Mouse (Mus musculus): Measurements from ENCODE around the gene Rgs10. TPM values are rescaled to one million over a fixed set of nuclear protein-coding genes. Genes with fewer than 3 reads are reported as not detected.

Rgs10 gene
- total and polyA plus RNA-seq, 3 experiments = 42.3 to 44.7 TPM; not detected in 1

Other genes starting within 250 kb of the Rgs10 start
- 2.9 and 3.1 TPM in 2 replicates for gene Cox6a2, start 212.4 kb downstream of the Rgs10 start, total RNA-seq (2012; rRNA removed)
- gene Cox6a2, start 212.4 kb downstream of the Rgs10 start, polyA plus RNA-seq (2012; ENCODE audit: insufficient read depth in 1 of 2, insufficient read length in 2 of 2, low read depth in 1 of 2, low replicate concordance in 2 of 2, missing spikeins in 1 of 2) = 10 to 100 TPM in 1 of 2 experiments, not detected in 1; 18.2 TPM
- gene Armc5, start 181.4 kb downstream of the Rgs10 start, total RNA-seq (2012; rRNA removed) = 13.3 and 14.6 TPM in 2 replicates
- gene Armc5, start 181.4 kb downstream of the Rgs10 start, polyA plus RNA-seq (2012; ENCODE audit: insufficient read depth in 1 of 2, insufficient read length in 2 of 2, low read depth in 1 of 2, low replicate concordance in 2 of 2, missing spikeins in 1 of 2) = 10 to 100 TPM in 1 of 2 experiments, not detected in 1; 23.7 TPM
- 1.2 and 1.5 TPM in 2 replicates for gene 9130023H24Rik, start 180.7 kb downstream of the Rgs10 start, total RNA-seq (2012; rRNA removed)
- gene 9130023H24Rik, start 180.7 kb downstream of the Rgs10 start, polyA plus RNA-seq (2012; ENCODE audit: insufficient read depth in 1 of 2, insufficient read length in 2 of 2, low read depth in 1 of 2, low replicate concordance in 2 of 2, missing spikeins in 1 of 2) = under 1 TPM in 1 of 2 experiments, not detected in 1; 0.96 TPM
- gene Tgfb1i1, start 171.9 kb downstream of the Rgs10 start, total RNA-seq (2012; rRNA removed) = 0.10 TPM in 1 of 2 replicates, not detected in the other
- gene Tgfb1i1, start 171.9 kb downstream of the Rgs10 start, polyA plus RNA-seq (2012; ENCODE audit: insufficient read depth in 1 of 2, insufficient read length in 2 of 2, low read depth in 1 of 2, low replicate concordance in 2 of 2, missing spikeins in 1 of 2) = under 1 TPM in 1 of 2 experiments, not detected in 1; 0.21 TPM
- gene Slc5a2, start 153.1 kb downstream of the Rgs10 start, total RNA-seq (2012; rRNA removed) = 0.29 and 0.58 TPM in 2 replicates
- under 1 TPM in 1 of 2 experiments, not detected in 1; 0.25 TPM for gene Slc5a2, start 153.1 kb downstream of the Rgs10 start, polyA plus RNA-seq (2012; ENCODE audit: insufficient read depth in 1 of 2, insufficient read length in 2 of 2, low read depth in 1 of 2, low replicate concordance in 2 of 2, missing spikeins in 1 of 2)
- gene BC017158, start 120.6 kb downstream of the Rgs10 start, total RNA-seq (2012; rRNA removed) = 16.2 and 19.8 TPM in 2 replicates
- 10 to 100 TPM in 1 of 2 experiments, not detected in 1; 41.6 TPM for gene BC017158, start 120.6 kb downstream of the Rgs10 start, polyA plus RNA-seq (2012; ENCODE audit: insufficient read depth in 1 of 2, insufficient read length in 2 of 2, low read depth in 1 of 2, low replicate concordance in 2 of 2, missing spikeins in 1 of 2)
- gene Tial1, start 43.0 kb upstream of the Rgs10 start, total RNA-seq (2012; rRNA removed) = 42.7 and 54.3 TPM in 2 replicates
- gene Tial1, start 43.0 kb upstream of the Rgs10 start, polyA plus RNA-seq (2012; ENCODE audit: insufficient read depth in 1 of 2, insufficient read length in 2 of 2, low read depth in 1 of 2, low replicate concordance in 2 of 2, missing spikeins in 1 of 2) = 100 to 1,000 TPM in 1 of 2 experiments, not detected in 1; 126 TPM
- 5.1 and 5.8 TPM in 2 replicates for gene Bag3, start 104.9 kb upstream of the Rgs10 start, total RNA-seq (2012; rRNA removed)
- 10 to 100 TPM in 1 of 2 experiments, not detected in 1; 13.4 TPM for gene Bag3, start 104.9 kb upstream of the Rgs10 start, polyA plus RNA-seq (2012; ENCODE audit: insufficient read depth in 1 of 2, insufficient read length in 2 of 2, low read depth in 1 of 2, low replicate concordance in 2 of 2, missing spikeins in 1 of 2)
- 9.5 and 9.9 TPM in 2 replicates for gene Inpp5f, start 192.6 kb upstream of the Rgs10 start, total RNA-seq (2012; rRNA removed)
- 10 to 100 TPM in 1 of 2 experiments, not detected in 1; 14.3 TPM for gene Inpp5f, start 192.6 kb upstream of the Rgs10 start, polyA plus RNA-seq (2012; ENCODE audit: insufficient read depth in 1 of 2, insufficient read length in 2 of 2, low read depth in 1 of 2, low replicate concordance in 2 of 2, missing spikeins in 1 of 2)

Measured in MEL (cell line).